Mouse (Mus musculus) E14TG2a.4 (cell line): ENCODE measurements at regions not wholly inside any gene's neighbourhood (a gene's known extent, or its start where the extent isn't known, plus 50 kb on each side); places are given as distances from the start of the nearest gene placed in this dataset.

Experiments used
- CTCF ChIP-seq: conservative IDR thresholded peaks from 2 replicates; pipeline ENCODE4 v1.5.1; 2014; ENCODE audit warnings: low read length
- POU5F1 ChIP-seq: IDR thresholded peaks from 2 replicates; pipeline ENCODE4 v1.6.1; 2014; ENCODE audit warnings: low read length, borderline replicate concordance

- no peak for TF ChIP-seq CTCF
- TF ChIP-seq POU5F1, result no peak
These were observed 75.1 kb upstream of the Hdac4 start for GRCm38 (mm10) chr1:92270486-92271058.
